Mouse (Mus musculus): ENCODE measurements around the gene Tlcd1. TPM values are rescaled to one million over a fixed set of nuclear protein-coding genes. Genes with fewer than 3 reads are reported as not detected.

The Tlcd1 gene
- polyA plus RNA-seq, 1 experiment from 2014 or later = 7.6 TPM

Small RNAs within 50 kb of the gene (microRNA-seq; reads per million reads assigned to microRNA genes)
- gene Mir7653 = 0.74 reads per million

Other genes starting within 250 kb of the Tlcd1 start
- 159 and 162 TPM in 2 replicates for gene Sez6, start 245.9 kb upstream of the Tlcd1 start, polyA plus RNA-seq (2015; fragmentation: Nextera tagmentation; extraction: Ambion mirVana)
- gene Phf12, start 194.0 kb upstream of the Tlcd1 start, polyA plus RNA-seq (2015; fragmentation: Nextera tagmentation; extraction: Ambion mirVana) = 19.2 and 20.7 TPM in 2 replicates
- gene Dhrs13, start 144.4 kb upstream of the Tlcd1 start, polyA plus RNA-seq (2015; fragmentation: Nextera tagmentation; extraction: Ambion mirVana) = 51.8 and 52.7 TPM in 2 replicates
- 76.7 and 80.4 TPM in 2 replicates for gene Flot2, start 138.8 kb upstream of the Tlcd1 start, polyA plus RNA-seq (2015; fragmentation: Nextera tagmentation; extraction: Ambion mirVana)
- gene Eral1, start 96.3 kb upstream of the Tlcd1 start, polyA plus RNA-seq (2015; fragmentation: Nextera tagmentation; extraction: Ambion mirVana) = 31.7 and 33.5 TPM in 2 replicates
- gene Fam222b, start 82.1 kb upstream of the Tlcd1 start, polyA plus RNA-seq (2015; fragmentation: Nextera tagmentation; extraction: Ambion mirVana) = 33.0 and 33.4 TPM in 2 replicates
- gene Traf4, start 11.1 kb upstream of the Tlcd1 start, polyA plus RNA-seq (2015; fragmentation: Nextera tagmentation; extraction: Ambion mirVana) = 101 and 107 TPM in 2 replicates
- 6.5 and 7.3 TPM in 2 replicates for gene Nek8, start within 50 bp of the Tlcd1 start, polyA plus RNA-seq (2015; fragmentation: Nextera tagmentation; extraction: Ambion mirVana)
- 695 and 703 TPM in 2 replicates for gene Rpl23a, start 6.9 kb downstream of the Tlcd1 start, polyA plus RNA-seq (2015; fragmentation: Nextera tagmentation; extraction: Ambion mirVana)
- gene Rab34, start 11.7 kb downstream of the Tlcd1 start, polyA plus RNA-seq (2015; fragmentation: Nextera tagmentation; extraction: Ambion mirVana) = 56.3 and 61.5 TPM in 2 replicates
- gene Proca1, start 16.7 kb downstream of the Tlcd1 start, polyA plus RNA-seq (2015; fragmentation: Nextera tagmentation; extraction: Ambion mirVana) = 1.7 and 2.2 TPM in 2 replicates
- 90.0 and 93.6 TPM in 2 replicates for gene Sdf2, start 69.0 kb downstream of the Tlcd1 start, polyA plus RNA-seq (2015; fragmentation: Nextera tagmentation; extraction: Ambion mirVana)
- gene Supt6, start 69.3 kb downstream of the Tlcd1 start, polyA plus RNA-seq (2015; fragmentation: Nextera tagmentation; extraction: Ambion mirVana) = 30.0 and 31.7 TPM in 2 replicates
- gene 2610507B11Rik, start 85.0 kb downstream of the Tlcd1 start, polyA plus RNA-seq (2015; fragmentation: Nextera tagmentation; extraction: Ambion mirVana) = 55.0 and 62.3 TPM in 2 replicates
- 0.11 and 0.28 TPM in 2 replicates for gene BC030499, start 114.1 kb downstream of the Tlcd1 start, polyA plus RNA-seq (2015; fragmentation: Nextera tagmentation; extraction: Ambion mirVana)
- gene Spag5, start 124.8 kb downstream of the Tlcd1 start, polyA plus RNA-seq (2015; fragmentation: Nextera tagmentation; extraction: Ambion mirVana) = 6.9 and 9.6 TPM in 2 replicates
- gene Aldoc, start 146.3 kb downstream of the Tlcd1 start, polyA plus RNA-seq (2015; fragmentation: Nextera tagmentation; extraction: Ambion mirVana) = 84.9 and 129 TPM in 2 replicates
- gene Pigs, start 151.7 kb downstream of the Tlcd1 start, polyA plus RNA-seq (2015; fragmentation: Nextera tagmentation; extraction: Ambion mirVana) = 71.5 and 76.6 TPM in 2 replicates
- gene Unc119, start 166.8 kb downstream of the Tlcd1 start, polyA plus RNA-seq (2015; fragmentation: Nextera tagmentation; extraction: Ambion mirVana) = 80.8 and 89.7 TPM in 2 replicates
- gene Foxn1, start 209.8 kb downstream of the Tlcd1 start, polyA plus RNA-seq (2015; fragmentation: Nextera tagmentation; extraction: Ambion mirVana) = not detected in 2 replicates
- gene Slc13a2, start 245.5 kb downstream of the Tlcd1 start, polyA plus RNA-seq (2015; fragmentation: Nextera tagmentation; extraction: Ambion mirVana) = not detected in 2 replicates